Mouse (Mus musculus): ENCODE results near the gene Tmem238. TPM values are rescaled to one million over a fixed set of nuclear protein-coding genes. Genes with fewer than 3 reads are reported as not detected.

The Tmem238 gene
- polyA plus RNA-seq (2014; fragmentation: Nextera tagmentation; extraction: Ambion mirVana), result 14.5 and 24.3 TPM in 2 replicates

GRCm38 (mm10) chr7:4789436-4789935 is at the start of gene Tmem238:
Tmem238 (minus strand) TSS chr7:4789656.
- 9% methylated on average over 36 of the region's 40 CpGs for WGBS
- DNase-seq (ENCODE audit: low spot score) (peak; percentile 78), ATAC-seq (replicated peaks; ENCODE audit: low FRiP score, low TSS enrichment, low read depth) (peak; percentile 58)
- Histone ChIP-seq H3K4me1 (replicated peaks; ENCODE audit: control insufficient read depth, insufficient read depth, low read length) (peaks cover 7% of the 10 kb centered on the region; the same call in 1 of the 2 replicates), H3K36me3 (ENCODE audit: control insufficient read depth, insufficient read depth, low read length) (peaks cover 9% of the 10 kb centered on the region), H3K27ac (ENCODE audit: low read depth) (peak within 1 kb of the TSS; percentile 82), H3K9ac (ENCODE audit: low read length) (peak within 1 kb of the TSS; percentile 79), H3K9me3 (ENCODE audit: control insufficient read depth, low read length) (no peaks in the 10 kb centered on the region), H3K4me2 (ENCODE audit: low read length) (peak within 1 kb of the TSS; percentile 78), H3K4me3 (ENCODE audit: low read depth, low read length) (peak within 1 kb of the TSS; percentile 51), H3K27me3 (replicated peaks; ENCODE audit: control insufficient read depth, insufficient read depth, low read length) (0 out of 2 replicates have a peak, but pooled peaks cover 6% of the 10 kb centered on the region)

- peaks cover 3% of the 10 kb centered on the region; the same call in 1 of the 2 replicates for H3K4me1 ChIP-seq (replicated peaks; ENCODE audit: control insufficient read depth, insufficient read depth, low read length)
- H3K27me3 ChIP-seq (replicated peaks; ENCODE audit: control insufficient read depth, insufficient read depth, low read length), result peaks cover 69% of the 10 kb centered on the region
- 12% methylated on average over 1 of the region's 1 CpGs for WGBS
- no peak for ATAC-seq (replicated peaks; ENCODE audit: low FRiP score, low TSS enrichment, low read depth)
- H3K4me3 ChIP-seq (ENCODE audit: low read depth, low read length), result no peak overlapping the region
- H3K27ac ChIP-seq (ENCODE audit: low read depth), result no peak overlapping the region
- H3K4me2 ChIP-seq (ENCODE audit: low read length), result no peak overlapping the region
- H3K36me3 ChIP-seq (ENCODE audit: control insufficient read depth, insufficient read depth, low read length), result no peaks in the 10 kb centered on the region
- H3K9me3 ChIP-seq (ENCODE audit: control insufficient read depth, low read length), result peaks cover 3% of the 10 kb centered on the region; the same call in 1 of the 2 replicates
- DNase-seq (ENCODE audit: low spot score), result no peak
- no peak overlapping the region for H3K9ac ChIP-seq (ENCODE audit: low read length)
Observed at GRCm38 (mm10) chr7:4837639-4838038, 48.2 kb upstream of the Tmem238 start.

DNA sequence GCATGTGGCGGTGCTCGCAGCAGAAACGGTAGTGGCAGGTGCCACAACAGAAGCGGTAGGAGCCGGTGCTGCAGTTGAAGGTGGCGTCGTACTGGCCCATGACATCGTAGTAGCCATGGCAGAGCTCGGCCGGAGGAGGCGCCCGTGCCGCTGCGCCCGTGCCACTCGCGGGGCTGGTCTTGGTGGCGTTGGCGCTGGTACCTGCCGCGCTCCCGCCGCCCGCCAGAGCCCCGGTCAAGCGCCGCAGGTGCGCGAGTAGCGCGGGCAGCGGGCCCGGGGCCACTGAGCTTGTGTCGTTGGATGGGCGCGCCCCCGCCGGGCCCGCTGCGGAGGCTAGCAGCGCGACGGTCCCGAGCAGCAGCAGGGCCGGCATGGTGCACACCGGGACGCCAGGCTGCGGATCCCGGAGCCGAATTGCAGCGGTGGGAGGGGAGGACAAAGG is 46.9 kb upstream of the Tmem238 start:
- Histone ChIP-seq H3K9ac (ENCODE audit: low read length) (0 out of 2 replicates have a peak overlapping the region, but pooled peaks have one; percentile 20), H3K9me3 (ENCODE audit: control insufficient read depth, low read length) (peaks cover 3% of the 10 kb centered on the region; the same call in 1 of the 2 replicates), H3K4me2 (ENCODE audit: low read length) (peak overlapping the region; percentile 69), H3K4me3 (ENCODE audit: low read depth, low read length) (peak overlapping the region; percentile 40), H3K27ac (ENCODE audit: low read depth) (no peak overlapping the region), H3K27me3 (replicated peaks; ENCODE audit: control insufficient read depth, insufficient read depth, low read length) (peaks cover 62% of the 10 kb centered on the region), H3K36me3 (ENCODE audit: control insufficient read depth, insufficient read depth, low read length) (no peaks in the 10 kb centered on the region), H3K4me1 (replicated peaks; ENCODE audit: control insufficient read depth, insufficient read depth, low read length) (0 out of 2 replicates have a peak, but pooled peaks cover 3% of the 10 kb centered on the region)
- peak; percentile 83 for ATAC-seq (replicated peaks; ENCODE audit: low FRiP score, low TSS enrichment, low read depth)
- WGBS, result under 1% methylated on average over 51 of the region's 51 CpGs
- DNase-seq (ENCODE audit: low spot score), result peak; percentile 66

DNA sequence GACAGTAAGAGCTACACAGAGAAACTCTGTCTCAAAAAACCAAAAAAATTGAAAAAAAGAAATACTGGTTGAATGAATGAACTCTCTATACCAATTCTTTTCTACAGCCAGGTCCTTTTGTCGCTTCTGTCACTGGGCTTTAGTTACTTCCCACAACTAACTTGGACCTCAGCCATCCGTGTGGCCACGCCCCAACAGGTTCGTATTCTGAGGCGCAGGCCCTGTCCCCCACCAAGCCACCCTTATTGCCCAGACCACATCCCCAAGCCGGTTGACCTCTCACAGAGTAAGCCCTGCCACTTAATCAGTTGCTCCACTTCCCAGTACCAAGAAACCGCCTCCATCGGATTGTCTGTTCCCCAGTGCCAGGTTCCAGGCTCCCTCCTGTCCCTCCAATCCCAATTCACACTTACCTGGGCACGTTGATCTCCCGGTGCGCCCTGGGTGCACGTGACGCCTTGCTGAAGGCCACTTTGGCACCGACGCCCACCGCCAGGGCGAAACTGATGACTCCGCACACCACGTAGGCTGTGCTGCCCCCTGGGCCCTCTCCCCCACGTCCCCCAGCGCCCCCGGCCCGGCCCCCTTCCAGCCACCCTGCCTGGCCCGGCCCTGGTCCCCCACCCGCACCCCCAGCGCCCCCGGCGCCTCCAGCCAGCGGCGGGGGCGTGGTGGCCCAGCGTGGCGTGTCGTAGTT is 46.3 kb upstream of the Tmem238 start:
- Histone ChIP-seq H3K4me2 (ENCODE audit: low read length) (peak overlapping the region; percentile 69), H3K27ac (ENCODE audit: low read depth) (no peak overlapping the region), H3K36me3 (ENCODE audit: control insufficient read depth, insufficient read depth, low read length) (no peaks in the 10 kb centered on the region), H3K4me1 (replicated peaks; ENCODE audit: control insufficient read depth, insufficient read depth, low read length) (0 out of 2 replicates have a peak, but pooled peaks cover 3% of the 10 kb centered on the region), H3K27me3 (replicated peaks; ENCODE audit: control insufficient read depth, insufficient read depth, low read length) (peaks cover 64% of the 10 kb centered on the region), H3K9me3 (ENCODE audit: control insufficient read depth, low read length) (peaks cover 3% of the 10 kb centered on the region; the same call in 1 of the 2 replicates), H3K9ac (ENCODE audit: low read length) (0 out of 2 replicates have a peak overlapping the region, but pooled peaks have one; percentile 20), H3K4me3 (ENCODE audit: low read depth, low read length) (peak overlapping the region; percentile 40)
- peak; percentile 38; the same call in 1 of the 2 replicates for ATAC-seq (replicated peaks; ENCODE audit: low FRiP score, low TSS enrichment, low read depth)
- no peak for DNase-seq (ENCODE audit: low spot score)
- WGBS, result 7% methylated on average over 34 of the region's 34 CpGs

DNA sequence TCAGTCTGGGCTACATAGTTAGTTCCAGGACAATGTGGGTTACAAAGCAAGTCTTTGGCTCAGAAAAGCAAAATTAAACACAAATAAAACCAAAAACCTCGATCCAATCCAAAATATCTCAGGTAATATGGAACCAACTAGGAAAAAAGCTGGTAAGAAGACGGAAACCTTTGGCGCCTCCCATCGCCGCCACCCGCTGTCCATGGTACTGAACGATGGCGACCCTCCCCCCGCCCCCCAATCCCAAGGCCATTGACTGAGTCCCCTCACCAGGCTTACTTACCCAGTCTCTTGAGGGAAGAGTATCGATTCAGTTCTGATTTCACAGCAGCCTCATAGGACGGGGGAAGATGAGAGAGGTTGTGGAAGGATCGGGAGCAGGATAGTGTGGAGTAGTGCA is 41.0 kb upstream of the Tmem238 start:
- no peak; the same call in 1 of the 2 replicates for ATAC-seq (replicated peaks; ENCODE audit: low FRiP score, low TSS enrichment, low read depth)
- Histone ChIP-seq H3K27ac (ENCODE audit: low read depth) (no peak overlapping the region), H3K4me1 (replicated peaks; ENCODE audit: control insufficient read depth, insufficient read depth, low read length) (no peaks in the 10 kb centered on the region), H3K9ac (ENCODE audit: low read length) (no peak overlapping the region), H3K9me3 (ENCODE audit: control insufficient read depth, low read length) (no peaks in the 10 kb centered on the region), H3K4me3 (ENCODE audit: low read depth, low read length) (no peak overlapping the region), H3K27me3 (replicated peaks; ENCODE audit: control insufficient read depth, insufficient read depth, low read length) (peaks cover 33% of the 10 kb centered on the region), H3K36me3 (ENCODE audit: control insufficient read depth, insufficient read depth, low read length) (no peaks in the 10 kb centered on the region), H3K4me2 (ENCODE audit: low read length) (no peak overlapping the region)
- whole genome bisulfite sequencing, result 6% methylated on average over 12 of the region's 12 CpGs
- peak; percentile 66 for DNase-seq (ENCODE audit: low spot score)

GRCm38 (mm10) chr7:4825365-4825764 is 35.9 kb upstream of the Tmem238 start:
- no peaks in the 10 kb centered on the region for H3K4me1 ChIP-seq (replicated peaks; ENCODE audit: control insufficient read depth, insufficient read depth, low read length)
- no peak overlapping the region for H3K4me3 ChIP-seq (ENCODE audit: low read depth, low read length)
- 54% methylated on average over 4 of the region's 4 CpGs for WGBS
- H3K36me3 ChIP-seq (ENCODE audit: control insufficient read depth, insufficient read depth, low read length), result no peaks in the 10 kb centered on the region
- no peaks in the 10 kb centered on the region for H3K9me3 ChIP-seq (ENCODE audit: control insufficient read depth, low read length)
- no peak overlapping the region for H3K9ac ChIP-seq (ENCODE audit: low read length)
- no peak overlapping the region for H3K4me2 ChIP-seq (ENCODE audit: low read length)
- no peak overlapping the region for H3K27ac ChIP-seq (ENCODE audit: low read depth)
- DNase-seq (ENCODE audit: low spot score) (no peak), ATAC-seq (replicated peaks; ENCODE audit: low FRiP score, low TSS enrichment, low read depth) (no peak)
- H3K27me3 ChIP-seq (replicated peaks; ENCODE audit: control insufficient read depth, insufficient read depth, low read length), result peaks cover 5% of the 10 kb centered on the region

- no peak overlapping the region for H3K27ac ChIP-seq (ENCODE audit: low read depth)
- WGBS, result 52% methylated on average over 6 of the region's 6 CpGs
- no peaks in the 10 kb centered on the region for H3K9me3 ChIP-seq (ENCODE audit: control insufficient read depth, low read length)
- H3K27me3 ChIP-seq (replicated peaks; ENCODE audit: control insufficient read depth, insufficient read depth, low read length), result no peaks in the 10 kb centered on the region
- H3K36me3 ChIP-seq (ENCODE audit: control insufficient read depth, insufficient read depth, low read length), result no peaks in the 10 kb centered on the region
- ATAC-seq (replicated peaks; ENCODE audit: low FRiP score, low TSS enrichment, low read depth), result no peak
- H3K4me3 ChIP-seq (ENCODE audit: low read depth, low read length), result no peak overlapping the region
- no peak for DNase-seq (ENCODE audit: low spot score)
- no peak overlapping the region for H3K4me2 ChIP-seq (ENCODE audit: low read length)
- H3K4me1 ChIP-seq (replicated peaks; ENCODE audit: control insufficient read depth, insufficient read depth, low read length), result no peaks in the 10 kb centered on the region
- no peak overlapping the region for H3K9ac ChIP-seq (ENCODE audit: low read length)
Observed at GRCm38 (mm10) chr7:4822162-4822907, 32.9 kb upstream of the Tmem238 start.

GRCm38 (mm10) chr7:4821690-4822089 is 32.2 kb upstream of the Tmem238 start:
- DNase-seq (ENCODE audit: low spot score) (no peak), ATAC-seq (replicated peaks; ENCODE audit: low FRiP score, low TSS enrichment, low read depth) (no peak)
- 74% methylated on average over 4 of the region's 4 CpGs for WGBS
- no peak overlapping the region for H3K4me2 ChIP-seq (ENCODE audit: low read length)
- H3K4me1 ChIP-seq (replicated peaks; ENCODE audit: control insufficient read depth, insufficient read depth, low read length), result no peaks in the 10 kb centered on the region
- H3K27me3 ChIP-seq (replicated peaks; ENCODE audit: control insufficient read depth, insufficient read depth, low read length), result no peaks in the 10 kb centered on the region
- no peaks in the 10 kb centered on the region for H3K9me3 ChIP-seq (ENCODE audit: control insufficient read depth, low read length)
- H3K4me3 ChIP-seq (ENCODE audit: low read depth, low read length), result no peak overlapping the region
- no peaks in the 10 kb centered on the region for H3K36me3 ChIP-seq (ENCODE audit: control insufficient read depth, insufficient read depth, low read length)
- no peak overlapping the region for H3K9ac ChIP-seq (ENCODE audit: low read length)
- H3K27ac ChIP-seq (ENCODE audit: low read depth), result no peak overlapping the region

Data from intestine, embryonic 14.5 days (tissue).